Comparison of ENCODE assay signal across 11 mouse cellular contexts in genomic region chr7:18948151-18948550, GRCm38 (mm10). TPM values are rescaled to one million over a fixed set of nuclear protein-coding genes. Genes with fewer than 3 reads are reported as not detected.
DNase-seq lines count a peak whose midpoint lies in the region; ATAC-seq and TF ChIP-seq lines count a peak whose summit lies in the region.
"Had no signal": no experiment of that assay in that cellular context is flagged by ENCODE, and none has a peak within 500 bp of the region (broad histone marks: within the 10 kb centered on the region; RNA-seq: fewer than 3 reads in every experiment).

No protein-coding gene starts in this region.

- no peaks in the 10 kb centered on the region for H3K27me3 ChIP-seq in kidney, embryonic 14.5 days (ENCODE audit: control insufficient read depth, insufficient read depth, low read length)
- peaks cover 10% of the 10 kb centered on the region; the same call in 1 of the 2 replicates for H3K27me3 ChIP-seq in heart, embryonic 16.5 days (ENCODE audit: control insufficient read depth, insufficient read depth, low read length)
- H3K27me3 ChIP-seq in stomach, embryonic 14.5 days (ENCODE audit: control insufficient read depth, insufficient read depth, low read length) = no peaks in the 10 kb centered on the region
- 0 out of 2 replicates have a peak, but pooled peaks cover 11% of the 10 kb centered on the region for H3K27me3 ChIP-seq in liver, postnatal 0 days (ENCODE audit: insufficient read depth, low read length)

- H3K9ac ChIP-seq in kidney, embryonic 14.5 days (ENCODE audit: low read depth, low read length) = no peak overlapping the region
- H3K9ac ChIP-seq in heart, embryonic 16.5 days (ENCODE audit: low read length) = no peak overlapping the region
- H3K9ac ChIP-seq in stomach, embryonic 14.5 days (replicated peaks; ENCODE audit: low read depth, low read length) = no peak overlapping the region
- H3K9ac ChIP-seq in liver, postnatal 0 days (replicated peaks) = no peak overlapping the region
- H3K9ac ChIP-seq: embryonic facial prominence, embryonic 13.5 days had no signal

- H3K36me3 ChIP-seq in kidney, embryonic 14.5 days (ENCODE audit: control insufficient read depth, insufficient read depth, low read length) = no peaks in the 10 kb centered on the region
- H3K36me3 ChIP-seq in heart, embryonic 16.5 days (ENCODE audit: control insufficient read depth, insufficient read depth) = no peaks in the 10 kb centered on the region
- H3K36me3 ChIP-seq in stomach, embryonic 14.5 days (ENCODE audit: control insufficient read depth, insufficient read depth, low read length) = no peaks in the 10 kb centered on the region
- no peaks in the 10 kb centered on the region for H3K36me3 ChIP-seq in liver, postnatal 0 days (replicated peaks; ENCODE audit: insufficient read depth, low read length)
- H3K36me3 ChIP-seq: embryonic facial prominence, embryonic 13.5 days had no signal

- TF ChIP-seq CTCF in liver, postnatal 0 days (IDR thresholded peaks at IDR 0.05; ENCODE audit: low read depth) = no peak

- no peak overlapping the region for H3K4me2 ChIP-seq in kidney, embryonic 14.5 days (replicated peaks; ENCODE audit: low read depth, low read length)
- no peak overlapping the region for H3K4me2 ChIP-seq in heart, embryonic 16.5 days (ENCODE audit: low read depth, low read length)
- H3K4me2 ChIP-seq in stomach, embryonic 14.5 days (replicated peaks; ENCODE audit: low read depth, low read length) = no peak overlapping the region
- H3K4me2 ChIP-seq in liver, postnatal 0 days (ENCODE audit: low read depth, low read length) = no peak overlapping the region
- H3K4me2 ChIP-seq: embryonic facial prominence, embryonic 13.5 days had no signal

- H3K4me3 ChIP-seq in kidney, embryonic 14.5 days (ENCODE audit: low read length) = no peak overlapping the region
- H3K4me3 ChIP-seq in heart, embryonic 16.5 days (ENCODE audit: low read length) = no peak overlapping the region
- no peak overlapping the region for H3K4me3 ChIP-seq in stomach, embryonic 14.5 days (ENCODE audit: low read depth, low read length)
- H3K4me3 ChIP-seq in liver, postnatal 0 days (ENCODE audit: low read depth, low read length) = no peak overlapping the region
- H3K4me3 ChIP-seq: embryonic facial prominence, embryonic 13.5 days had no signal

- DNase-seq in kidney, adult 11 months = peak; percentile 74
- peak; percentile 81 to 89 for DNase-seq in lung, adult 18-20 months
- no peak for DNase-seq in left cerebral cortex, postnatal 14 days (ENCODE audit: low spot score in 2 of 2)
- no peak for DNase-seq in liver, postnatal 0 days
- DNase-seq in spleen, postnatal 10 days (ENCODE audit: low spot score in 2 of 2) = no peak

- ATAC-seq in kidney, embryonic 14.5 days (ENCODE audit: low FRiP score, low TSS enrichment) = no peak
- peak; percentile 67 for ATAC-seq in heart, embryonic 16.5 days (replicated peaks; ENCODE audit: extremely low read depth, insufficient read depth, low FRiP score)
- 0 out of 2 replicates have a peak, but pooled peaks have one; percentile 10 for ATAC-seq in stomach, embryonic 14.5 days (ENCODE audit: insufficient number of reproducible peaks, insufficient read depth, low FRiP score, low read depth)
- no peak for ATAC-seq in liver, postnatal 0 days

- no peaks in the 10 kb centered on the region for H3K4me1 ChIP-seq in kidney, embryonic 14.5 days (ENCODE audit: control insufficient read depth, insufficient read depth, low read length)
- H3K4me1 ChIP-seq in heart, embryonic 16.5 days (ENCODE audit: control insufficient read depth, insufficient read depth, low read length) = no peaks in the 10 kb centered on the region; the same call in 1 of the 2 replicates
- H3K4me1 ChIP-seq in stomach, embryonic 14.5 days (ENCODE audit: control insufficient read depth, insufficient read depth, low read length) = no peaks in the 10 kb centered on the region
- no peaks in the 10 kb centered on the region for H3K4me1 ChIP-seq in liver, postnatal 0 days (ENCODE audit: insufficient read depth)
- H3K4me1 ChIP-seq: embryonic facial prominence, embryonic 13.5 days had no signal

- H3K9me3 ChIP-seq in kidney, embryonic 14.5 days (ENCODE audit: control insufficient read depth, low read length) = no peaks in the 10 kb centered on the region
- no peaks in the 10 kb centered on the region for H3K9me3 ChIP-seq in heart, embryonic 16.5 days (replicated peaks; ENCODE audit: control insufficient read depth, low read length)
- H3K9me3 ChIP-seq in stomach, embryonic 14.5 days (ENCODE audit: control insufficient read depth, low read depth, low read length) = no peaks in the 10 kb centered on the region
- H3K9me3 ChIP-seq in liver, postnatal 0 days (ENCODE audit: low read length) = no peaks in the 10 kb centered on the region
- H3K9me3 ChIP-seq: embryonic facial prominence, embryonic 13.5 days had no signal

- no peak for TF ChIP-seq EP300 in liver, postnatal 0 days (IDR thresholded peaks at IDR 0.05; ENCODE audit: low read depth)

- no peak overlapping the region for H3K27ac ChIP-seq in kidney, embryonic 14.5 days (ENCODE audit: low read depth, low read length)
- H3K27ac ChIP-seq in heart, embryonic 16.5 days (ENCODE audit: low read length) = 0 out of 2 replicates have a peak overlapping the region, but pooled peaks have one; percentile 20
- no peak overlapping the region for H3K27ac ChIP-seq in stomach, embryonic 14.5 days (ENCODE audit: low read length)
- no peak overlapping the region for H3K27ac ChIP-seq in liver, postnatal 0 days (ENCODE audit: low read depth)
- H3K27ac ChIP-seq: embryonic facial prominence, embryonic 13.5 days had no signal

- intact Hi-C loops in left cerebral cortex, postnatal 14 days (cut with DNase I) = no loop called here

- WGBS in kidney, embryonic 14.5 days = 70% methylated on average over 6 of the region's 6 CpGs
- 45% methylated on average over 6 of the region's 6 CpGs for WGBS in heart, embryonic 16.5 days
- 59% methylated on average over 6 of the region's 6 CpGs for WGBS in stomach, embryonic 14.5 days
- 43% methylated on average over 6 of the region's 6 CpGs for WGBS in liver, postnatal 0 days (ENCODE audit: insufficient replicate concordance)

RNA-seq across cellular contexts. Expression of gene Nova2, which starts 22.5 kb away (rescaled TPM):
- polyA plus RNA-seq in kidney, embryonic 14.5 days (2014; fragmentation: Nextera tagmentation; extraction: Ambion mirVana) = 0.96 and 1.1 TPM in 2 replicates
- 0.64 and 0.82 TPM in 2 replicates for polyA plus RNA-seq in heart, embryonic 16.5 days (2015; fragmentation: Nextera tagmentation; extraction: Ambion mirVana)
- 0.81 and 1.2 TPM in 2 replicates for polyA plus RNA-seq in stomach, embryonic 14.5 days (2014; fragmentation: Nextera tagmentation; extraction: Ambion mirVana)
- total RNA-seq in left cerebral cortex, postnatal 14 days (2021) = 100 to 1,000 TPM; 105 to 110 TPM
- polyA plus RNA-seq in liver, postnatal 0 days (2015; fragmentation: Nextera tagmentation; extraction: Ambion mirVana) = 0.08 and 0.12 TPM in 2 replicates

RNA-seq across cellular contexts. Expression of gene Ccdc61, which starts 37.9 kb away (rescaled TPM):
- polyA plus RNA-seq in kidney, embryonic 14.5 days (2014; fragmentation: Nextera tagmentation; extraction: Ambion mirVana) = 21.0 and 21.4 TPM in 2 replicates
- 21.7 and 23.7 TPM in 2 replicates for polyA plus RNA-seq in heart, embryonic 16.5 days (2015; fragmentation: Nextera tagmentation; extraction: Ambion mirVana)
- 18.5 and 21.7 TPM in 2 replicates for polyA plus RNA-seq in stomach, embryonic 14.5 days (2014; fragmentation: Nextera tagmentation; extraction: Ambion mirVana)
- total RNA-seq in left cerebral cortex, postnatal 14 days (2021) = 10 to 100 TPM; 11.6 to 13.0 TPM
- polyA plus RNA-seq in liver, postnatal 0 days (2015; fragmentation: Nextera tagmentation; extraction: Ambion mirVana) = 5.6 and 7.5 TPM in 2 replicates

RNA-seq across cellular contexts. Expression of gene Nanos2, which starts 39.0 kb away (rescaled TPM):
- not detected in 2 replicates for polyA plus RNA-seq in kidney, embryonic 14.5 days (2014; fragmentation: Nextera tagmentation; extraction: Ambion mirVana)
- not detected in 2 replicates for polyA plus RNA-seq in heart, embryonic 16.5 days (2015; fragmentation: Nextera tagmentation; extraction: Ambion mirVana)
- not detected in 2 replicates for polyA plus RNA-seq in stomach, embryonic 14.5 days (2014; fragmentation: Nextera tagmentation; extraction: Ambion mirVana)
- under 1 TPM; 0.42 to 0.75 TPM for total RNA-seq in left cerebral cortex, postnatal 14 days (2021)
- not detected in 2 replicates for polyA plus RNA-seq in liver, postnatal 0 days (2015; fragmentation: Nextera tagmentation; extraction: Ambion mirVana)
- total RNA-seq: CH12.LX had no signal
- polyA plus RNA-seq: embryonic facial prominence, embryonic 13.5 days; liver, embryonic 16.5 days had no signal

RNA-seq across cellular contexts. Expression of gene Mypop, which starts 42.9 kb away (rescaled TPM):
- polyA plus RNA-seq in kidney, embryonic 14.5 days (2014; fragmentation: Nextera tagmentation; extraction: Ambion mirVana) = 3.9 and 4.9 TPM in 2 replicates
- 1.8 and 1.9 TPM in 2 replicates for polyA plus RNA-seq in heart, embryonic 16.5 days (2015; fragmentation: Nextera tagmentation; extraction: Ambion mirVana)
- 3.0 and 3.5 TPM in 2 replicates for polyA plus RNA-seq in stomach, embryonic 14.5 days (2014; fragmentation: Nextera tagmentation; extraction: Ambion mirVana)
- total RNA-seq in left cerebral cortex, postnatal 14 days (2021) = 10 to 100 TPM; 39.9 to 42.2 TPM
- 0.39 and 0.55 TPM in 2 replicates for polyA plus RNA-seq in liver, postnatal 0 days (2015; fragmentation: Nextera tagmentation; extraction: Ambion mirVana)

RNA-seq across cellular contexts. Expression of gene Irf2bp1, which starts 55.7 kb away (rescaled TPM):
- 28.6 and 30.3 TPM in 2 replicates for polyA plus RNA-seq in kidney, embryonic 14.5 days (2014; fragmentation: Nextera tagmentation; extraction: Ambion mirVana)
- polyA plus RNA-seq in heart, embryonic 16.5 days (2015; fragmentation: Nextera tagmentation; extraction: Ambion mirVana) = 12.5 and 12.7 TPM in 2 replicates
- 22.7 and 25.5 TPM in 2 replicates for polyA plus RNA-seq in stomach, embryonic 14.5 days (2014; fragmentation: Nextera tagmentation; extraction: Ambion mirVana)
- 10 to 100 TPM; 42.5 to 45.2 TPM for total RNA-seq in left cerebral cortex, postnatal 14 days (2021)
- polyA plus RNA-seq in liver, postnatal 0 days (2015; fragmentation: Nextera tagmentation; extraction: Ambion mirVana) = 6.3 and 8.8 TPM in 2 replicates

Comparison
In these comparisons a context has a peak if more than half of its experiments do, and no peak if none do; other contexts are left out.
1. DNase-seq: peak in kidney, adult 11 months (single experiment) and lung, adult 18-20 months (2 of 2); none in left cerebral cortex, postnatal 14 days (0 of 2), liver, postnatal 0 days (single experiment) and spleen, postnatal 10 days (0 of 2).
2. ATAC-seq: peak in heart, embryonic 16.5 days (single experiment) and stomach, embryonic 14.5 days (single experiment); none in kidney, embryonic 14.5 days (single experiment) and liver, postnatal 0 days (single experiment).